Mouse (Mus musculus): ENCODE data around the gene Usp29.
A peak's percentile ranks its signal among the peaks of the same experiment; 100 is the strongest.
"Not testable (repeated sequence)": the region's sequence is repeated elsewhere in the genome, so short reads cannot be mapped to it uniquely, and the experiment has no call there.

Usp29 gene

GRCm38 (mm10) chr7:6765240-6765639 lies 34.9 kb downstream of the Usp29 start:
- DNase-seq (ENCODE audit: low spot score) = no peak

DNA sequence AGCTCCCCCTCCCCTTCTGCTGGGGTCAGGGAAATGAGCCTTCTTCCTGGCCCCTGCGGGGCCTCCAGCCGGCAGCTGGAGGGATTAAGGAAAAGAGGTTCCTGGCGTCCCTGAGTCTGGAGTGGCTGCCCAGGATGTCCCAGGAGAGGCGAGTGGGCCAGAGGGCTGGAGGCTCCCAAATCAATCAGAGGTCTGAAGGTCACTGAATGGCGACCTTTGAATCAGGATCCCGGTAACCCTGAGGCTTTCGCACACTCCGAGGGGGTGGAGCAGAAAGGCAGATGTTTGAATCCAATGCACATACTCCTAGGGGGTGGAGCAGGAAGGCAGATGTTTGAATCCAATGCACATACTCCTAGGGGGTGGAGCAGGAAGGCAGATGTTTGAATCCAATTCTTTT lies 39.9 kb downstream of the Usp29 start:
- peak; percentile 8 for DNase-seq (ENCODE audit: low spot score)

- not testable (repeated sequence) for DNase-seq (ENCODE audit: low spot score)
Measured at GRCm38 (mm10) chr7:6773865-6774413, 43.6 kb downstream of the Usp29 start.

GRCm38 (mm10) chr7:6776314-6777059 lies 46.1 kb downstream of the Usp29 start:
- no peak for DNase-seq (ENCODE audit: low spot score)

- no peak for DNase-seq (ENCODE audit: low spot score)
Measured at GRCm38 (mm10) chr7:6777107-6777506, 46.7 kb downstream of the Usp29 start.

DNA sequence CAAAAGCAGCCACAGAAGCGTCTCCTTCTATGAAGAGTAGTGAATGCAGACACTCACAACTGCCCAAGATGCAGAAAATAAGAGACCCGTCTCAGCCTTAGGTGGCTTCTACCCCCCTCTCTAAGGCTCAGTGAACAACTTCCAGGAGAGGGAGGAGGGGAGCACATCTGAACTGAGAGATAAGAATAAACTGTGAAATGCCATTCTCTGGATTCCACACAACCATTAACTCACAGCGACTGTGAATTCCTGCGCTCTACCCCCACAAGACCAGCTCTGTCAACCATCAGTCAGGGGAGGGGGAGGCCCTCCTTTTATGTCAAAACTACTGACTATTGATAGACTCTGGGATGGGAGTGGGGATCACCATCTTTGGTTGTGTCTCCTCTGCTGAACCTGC lies 47.3 kb downstream of the Usp29 start:
- no peak for DNase-seq (ENCODE audit: low spot score)

DNA sequence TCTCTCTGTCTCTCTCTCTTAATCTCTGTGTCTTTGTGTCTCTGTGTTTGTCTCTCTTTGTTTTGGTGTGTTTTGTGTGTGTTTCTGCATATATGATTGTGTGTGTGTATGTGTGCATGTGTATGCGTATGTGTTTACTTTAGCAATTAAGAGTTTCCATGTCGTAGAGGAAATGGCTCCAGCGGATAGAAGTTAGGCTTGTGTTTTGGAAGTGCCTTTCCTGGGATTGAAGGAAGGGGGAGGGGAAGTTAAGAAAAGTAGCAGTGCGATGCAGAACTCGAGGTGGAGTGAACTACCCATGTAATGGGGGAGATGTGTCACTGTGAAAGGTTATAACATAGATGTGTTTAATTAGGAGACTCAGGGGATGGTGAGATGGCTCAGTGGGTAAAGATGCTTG lies 48.8 kb downstream of the Usp29 start:
- no peak for DNase-seq (ENCODE audit: low spot score)

DNA sequence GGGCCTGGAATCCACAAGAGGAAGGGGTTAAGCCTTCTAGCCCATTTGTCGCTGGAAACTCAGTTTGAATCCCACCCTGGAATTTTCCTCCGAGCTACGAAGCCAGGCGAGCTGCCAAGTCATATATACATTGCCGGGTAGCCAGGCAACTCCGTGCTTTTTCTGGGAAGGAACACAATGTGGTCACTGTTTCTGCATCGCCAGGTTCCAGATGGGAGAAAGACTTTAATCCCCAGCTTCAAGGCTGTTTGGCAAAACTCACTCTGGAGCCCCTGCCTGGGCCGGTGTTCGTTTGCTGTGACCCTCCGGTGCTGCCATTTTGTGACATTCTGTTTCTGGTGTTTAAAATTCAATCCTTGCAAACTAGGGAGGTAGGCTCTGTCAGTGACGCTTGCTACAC lies 51.2 kb downstream of the Usp29 start:
- DNase-seq (ENCODE audit: low spot score) = no peak

DNA sequence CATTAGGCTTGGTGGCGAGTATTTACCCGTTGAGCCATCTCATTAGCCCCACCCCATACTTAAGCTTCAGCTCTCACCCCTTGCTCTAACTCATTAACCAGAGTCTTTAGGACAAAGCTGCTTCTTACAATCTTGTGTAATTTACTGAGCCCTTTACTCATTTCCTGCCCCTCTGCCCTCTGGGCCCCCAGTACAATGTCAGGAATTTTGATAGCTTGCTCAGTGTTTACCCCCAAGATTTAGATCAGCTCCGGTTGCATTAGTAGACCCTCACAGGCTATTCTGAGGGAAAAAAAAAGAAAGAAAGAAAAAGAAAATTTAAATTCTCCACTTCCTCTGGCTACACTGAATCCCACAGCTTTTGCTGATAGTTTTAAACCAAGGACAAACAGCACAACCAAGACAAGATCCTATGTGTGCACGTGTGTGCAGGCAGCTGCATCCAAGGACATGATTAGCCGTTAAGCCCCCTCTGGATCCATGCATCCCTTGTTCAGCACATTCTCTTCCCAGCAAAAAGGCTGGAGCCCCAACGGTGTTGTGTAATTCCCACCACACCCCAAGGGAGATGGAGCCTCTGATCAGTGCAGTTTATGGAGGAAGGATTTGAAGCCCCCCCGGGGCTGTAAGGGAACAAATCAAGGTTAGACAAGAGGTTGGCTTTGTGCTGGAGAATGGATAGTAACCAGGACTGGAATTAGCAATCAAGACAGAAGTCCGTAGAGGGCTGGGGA lies 54.1 kb downstream of the Usp29 start:
- no peak for DNase-seq (ENCODE audit: low spot score)

- DNase-seq (ENCODE audit: low spot score) = no peak
Measured at GRCm38 (mm10) chr7:6787000-6787399, 56.6 kb downstream of the Usp29 start.

- no peak for DNase-seq (ENCODE audit: low spot score)
Measured at GRCm38 (mm10) chr7:6788101-6788500, 57.7 kb downstream of the Usp29 start.

DNA sequence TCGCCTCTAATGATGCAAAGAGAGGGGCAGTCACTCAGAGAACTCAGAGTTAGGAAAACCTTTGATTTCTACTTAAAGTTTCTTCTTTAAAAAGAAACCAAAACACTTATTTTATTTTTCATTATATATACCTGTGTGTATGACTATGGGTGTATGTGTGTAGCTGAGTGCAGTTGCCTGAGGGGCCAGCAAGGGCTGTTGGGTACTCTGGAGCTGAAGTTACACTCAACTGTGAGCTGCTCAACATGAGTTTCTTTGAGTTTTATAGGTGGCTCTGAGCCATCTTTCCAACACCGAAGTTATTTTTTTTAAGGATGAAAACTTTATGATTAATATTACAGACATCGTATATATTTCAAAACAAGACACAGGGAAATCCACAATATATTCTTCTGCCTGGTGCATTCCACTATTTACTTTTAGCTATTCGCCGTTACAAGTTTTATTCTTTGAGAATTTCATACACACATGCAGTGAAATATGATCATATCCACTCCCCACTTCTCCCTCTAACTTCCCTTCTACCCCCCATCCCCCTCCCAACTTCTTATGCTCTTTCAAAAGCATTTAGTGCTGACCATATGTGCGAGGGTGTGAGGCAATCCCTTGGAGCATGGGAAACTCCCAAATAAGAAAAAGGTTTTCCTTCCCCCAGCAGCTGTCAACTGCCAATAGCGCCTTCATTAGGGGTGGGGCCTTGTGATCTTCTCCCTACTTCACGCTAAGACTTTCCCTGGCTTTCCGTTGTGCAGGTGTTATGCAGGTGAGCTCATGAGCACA lies 61.1 kb downstream of the Usp29 start:
- DNase-seq (ENCODE audit: low spot score) = no peak

DNA sequence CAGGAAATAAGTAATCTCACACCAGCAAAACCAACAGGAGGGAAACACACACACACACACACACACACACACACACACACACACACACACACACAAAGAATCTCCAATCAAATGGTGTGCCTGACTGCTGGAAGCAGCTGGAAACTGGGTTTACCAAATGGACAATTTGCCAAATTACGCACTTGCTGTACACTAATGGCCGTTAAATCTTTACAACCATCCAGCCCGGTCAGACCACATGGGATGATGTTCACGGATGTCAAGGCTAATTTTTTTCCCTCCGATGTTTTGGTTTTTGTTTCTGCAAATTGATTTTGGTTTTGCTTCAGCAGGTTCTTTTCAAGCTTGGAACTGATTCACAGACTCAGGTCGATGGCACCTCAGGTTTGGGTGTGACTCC lies 62.9 kb downstream of the Usp29 start:
- DNase-seq (ENCODE audit: low spot score) = no peak

- DNase-seq (ENCODE audit: low spot score) = no peak
Measured at GRCm38 (mm10) chr7:6793811-6794210, 63.4 kb downstream of the Usp29 start.

DNA sequence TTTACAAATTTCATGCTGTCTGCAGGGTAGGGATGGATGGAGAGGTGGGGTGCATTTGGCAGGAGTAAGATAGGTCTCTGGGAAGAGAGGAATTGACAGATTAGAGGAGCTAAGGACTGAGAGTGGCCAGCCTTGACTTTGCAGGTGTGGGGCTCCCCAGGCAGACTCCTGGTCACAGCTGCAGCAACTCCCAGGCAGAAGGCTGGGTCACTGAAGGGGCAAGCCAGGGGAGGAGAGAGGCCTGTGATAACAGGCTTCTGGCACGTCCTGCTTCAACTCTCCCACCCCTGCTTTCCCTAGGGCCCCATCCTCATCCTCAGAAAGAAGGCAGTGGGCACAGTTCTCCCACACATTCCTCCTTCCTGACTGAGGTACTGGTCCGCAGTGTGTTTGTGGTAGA lies 67.0 kb downstream of the Usp29 start:
- peak; percentile 3 for DNase-seq (ENCODE audit: low spot score)

- no peak for DNase-seq (ENCODE audit: low spot score)
Measured at GRCm38 (mm10) chr7:6799105-6799805, 68.9 kb downstream of the Usp29 start.

- no peak for DNase-seq (ENCODE audit: low spot score)
Measured at GRCm38 (mm10) chr7:6800586-6801441, 70.4 kb downstream of the Usp29 start.

DNA sequence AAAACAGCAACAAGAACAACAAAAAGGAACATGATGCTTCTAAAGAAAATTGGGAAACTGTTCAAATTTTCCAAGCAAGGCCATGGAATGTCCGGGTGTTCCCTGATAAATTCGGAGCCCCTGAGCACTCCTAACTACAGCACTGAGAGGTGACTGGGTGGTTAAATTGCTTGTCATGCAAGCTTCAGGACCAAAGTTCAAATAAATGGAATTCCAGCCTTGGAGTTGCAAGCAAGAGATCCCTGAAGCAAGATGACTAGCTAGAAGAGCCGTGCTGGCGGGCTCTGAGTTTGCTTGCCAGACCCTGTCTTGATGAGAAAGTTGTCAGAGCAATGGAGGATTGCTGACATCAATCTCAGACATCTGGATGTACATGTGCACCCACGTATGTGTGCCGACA lies 71.3 kb downstream of the Usp29 start:
- no peak for DNase-seq (ENCODE audit: low spot score)

DNA sequence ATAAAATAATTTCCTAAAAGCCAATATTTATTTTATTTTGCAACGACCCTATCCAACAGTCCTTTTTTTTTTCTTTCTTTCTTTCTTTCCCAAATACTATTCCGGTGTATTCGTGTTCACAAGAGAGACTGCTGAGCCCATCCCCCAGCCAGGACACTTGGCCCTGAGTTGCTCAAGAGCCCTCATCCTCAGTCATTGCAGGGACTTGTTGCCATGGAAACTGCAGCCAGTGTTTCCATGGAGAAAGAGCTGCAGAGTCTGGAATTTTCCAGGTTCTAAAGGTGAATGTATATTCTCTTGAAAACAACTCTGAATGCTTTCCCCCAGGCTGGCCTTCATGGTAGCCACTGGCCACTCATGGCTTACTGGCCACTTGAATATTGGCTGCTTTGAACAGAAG lies 80.2 kb downstream of the Usp29 start:
- no peak for DNase-seq (ENCODE audit: low spot score)

DNA sequence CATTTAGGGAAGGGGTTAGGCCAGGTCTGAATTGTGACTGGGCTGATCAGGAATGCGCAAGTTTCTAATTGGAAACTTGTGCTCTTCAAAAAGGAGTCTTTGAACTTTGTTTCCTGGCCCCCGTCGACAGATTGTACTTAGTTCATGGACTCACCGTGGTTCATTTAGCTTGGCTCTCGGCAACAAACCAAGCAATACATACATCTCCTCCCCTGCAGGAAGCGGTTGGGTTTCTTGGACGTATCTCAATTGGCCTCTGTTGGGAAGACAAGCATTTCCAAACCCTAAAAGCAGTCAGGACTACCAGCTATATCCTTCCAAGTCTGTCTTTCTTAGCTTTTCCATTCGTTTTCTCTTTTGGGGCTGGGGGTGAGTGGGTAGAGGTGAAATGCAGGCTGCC lies 84.6 kb downstream of the Usp29 start:
- DNase-seq (ENCODE audit: low spot score) = no peak

All from ovary, postnatal 36 days (tissue).